Mouse (Mus musculus) stomach, embryonic 14.5 days (tissue): ENCODE data around the gene Actr8. TPM values are rescaled to one million over a fixed set of nuclear protein-coding genes. Genes with fewer than 3 reads are reported as not detected.

ENCODE experiments used
- ATAC-seq: fragments of 200-750 bp; cut with Nextera tagmentation; 2 replicates; pipeline ENCODE4 v1.8.0; 2017; ENCODE audit warnings: low read depth, moderate TSS enrichment; ENCODE audit not compliant: insufficient number of reproducible peaks, insufficient read depth, low FRiP score
- H3K27ac ChIP-seq: fragments of 300-500 bp; sonication (generic); 2 replicates; pipeline ENCODE4 v1.5.1; 2014; ENCODE audit warnings: mild to moderate bottlenecking, low read length, moderate library complexity, mixed read lengths
- H3K27me3 ChIP-seq: fragments of 300-500 bp; sonication (generic); 2 replicates; pipeline ENCODE4 v1.6.1; 2014; ENCODE audit warnings: low read length, control low read depth, mixed read lengths; ENCODE audit not compliant: control insufficient read depth, insufficient read depth
- H3K36me3 ChIP-seq: fragments of 300-500 bp; sonication (generic); 2 replicates; pipeline ENCODE4 v1.6.1; 2014; ENCODE audit warnings: mild to moderate bottlenecking, control low read depth, low read length, moderate library complexity, mixed read lengths; ENCODE audit not compliant: control insufficient read depth, insufficient read depth
- H3K4me1 ChIP-seq: fragments of 300-500 bp; sonication (generic); 2 replicates; pipeline ENCODE4 v1.6.1; 2014; ENCODE audit warnings: low read length, control low read depth, mixed read lengths; ENCODE audit not compliant: control insufficient read depth, insufficient read depth
- H3K4me2 ChIP-seq: fragments of 300-500 bp; sonication (generic); replicated peaks from 2 replicates; pipeline ENCODE4 v1.6.1; 2014; ENCODE audit warnings: low read depth, low read length, control low read depth
- H3K4me3 ChIP-seq: fragments of 300-500 bp; sonication (generic); 2 replicates; pipeline ENCODE4 v1.5.1; 2014; ENCODE audit warnings: low read depth, low read length, control low read depth
- H3K9ac ChIP-seq: fragments of 300-500 bp; sonication (generic); replicated peaks from 2 replicates; pipeline ENCODE4 v1.6.1; 2014; ENCODE audit warnings: low read depth, mild to moderate bottlenecking, control low read depth, low read length, moderate library complexity, mixed read lengths
- H3K9me3 ChIP-seq: fragments of 300-500 bp; sonication (generic); 2 replicates; pipeline ENCODE4 v1.6.1; 2016; ENCODE audit warnings: low read depth, low read length, control low read depth; ENCODE audit not compliant: control insufficient read depth
- WGBS: fragments of 180-500 bp; shearing (Covaris S2); extraction: QIAGEN DNeasy Blood & Tissue Kit; methylation state at CpG from one replicate; pipeline ENCODE4 v1.1.7; 2014; 5-methylcytosine and 5-hydroxymethylcytosine counted together
- polyA plus RNA-seq: library from polyadenylated mRNA; unstranded; fragments of >200 nt; fragmentation: Nextera tagmentation; extraction: Ambion mirVana; gene quantifications from 2 replicates; pipeline ENCODE4 v1.2.1, GENCODE M21; 2014

Gene Actr8
- polyA plus RNA-seq, 1 experiment from 2014 or later: 56.7 TPM

GRCm38 (mm10) chr14:30018463-30018801, 40.3 kb downstream of the Actr8 start:
- H3K4me3 ChIP-seq: no peak overlapping the region
- no peak overlapping the region for H3K4me2 ChIP-seq
- H3K9ac ChIP-seq: no peak overlapping the region
- H3K9me3 ChIP-seq: no peaks in the 10 kb centered on the region
- no peaks in the 10 kb centered on the region for H3K4me1 ChIP-seq
- H3K27ac ChIP-seq: no peak overlapping the region
- no peak for ATAC-seq
- 98% methylated on average over 4 of the region's 4 CpGs for WGBS
- H3K27me3 ChIP-seq: no peaks in the 10 kb centered on the region
- H3K36me3 ChIP-seq: no peaks in the 10 kb centered on the region

GRCm38 (mm10) chr14:30018846-30019245, 40.7 kb downstream of the Actr8 start:
- Histone ChIP-seq H3K36me3 (no peaks in the 10 kb centered on the region), H3K4me2 (no peak overlapping the region), H3K9me3 (no peaks in the 10 kb centered on the region), H3K27ac (no peak overlapping the region), H3K27me3 (no peaks in the 10 kb centered on the region), H3K9ac (no peak overlapping the region), H3K4me1 (no peaks in the 10 kb centered on the region), H3K4me3 (no peak overlapping the region)
- ATAC-seq: no peak
- 95% methylated on average over 6 of the region's 6 CpGs for WGBS

- ATAC-seq: no peak
- 93% methylated on average over 8 of the region's 8 CpGs for WGBS
These were observed 41.2 kb downstream of the Actr8 start for GRCm38 (mm10) chr14:30019375-30019774.

GRCm38 (mm10) chr14:30019792-30020575, 41.8 kb downstream of the Actr8 start:
- Histone ChIP-seq H3K4me2 (no peak overlapping the region), H3K9me3 (no peaks in the 10 kb centered on the region), H3K27ac (no peak overlapping the region), H3K4me1 (no peaks in the 10 kb centered on the region), H3K27me3 (no peaks in the 10 kb centered on the region), H3K36me3 (no peaks in the 10 kb centered on the region), H3K4me3 (no peak overlapping the region), H3K9ac (no peak overlapping the region)
- ATAC-seq: no peak
- 62% methylated on average over 9 of the region's 9 CpGs for WGBS

More at GRCm38 (mm10) chr14:30019375-30019774, 41.2 kb downstream of the Actr8 start:
- Histone ChIP-seq H3K27ac (no peak overlapping the region), H3K9ac (no peak overlapping the region), H3K27me3 (no peaks in the 10 kb centered on the region), H3K4me3 (no peak overlapping the region), H3K36me3 (no peaks in the 10 kb centered on the region), H3K4me2 (no peak overlapping the region), H3K4me1 (no peaks in the 10 kb centered on the region), H3K9me3 (no peaks in the 10 kb centered on the region)

GRCm38 (mm10) chr14:30022471-30022870, 44.3 kb downstream of the Actr8 start:
- Histone ChIP-seq H3K9ac (no peak overlapping the region), H3K4me1 (no peaks in the 10 kb centered on the region), H3K4me3 (no peak overlapping the region), H3K36me3 (no peaks in the 10 kb centered on the region), H3K4me2 (no peak overlapping the region), H3K27me3 (no peaks in the 10 kb centered on the region), H3K27ac (no peak overlapping the region), H3K9me3 (no peaks in the 10 kb centered on the region)
- no peak for ATAC-seq
- 92% methylated on average over 6 of the region's 6 CpGs for WGBS

DNA sequence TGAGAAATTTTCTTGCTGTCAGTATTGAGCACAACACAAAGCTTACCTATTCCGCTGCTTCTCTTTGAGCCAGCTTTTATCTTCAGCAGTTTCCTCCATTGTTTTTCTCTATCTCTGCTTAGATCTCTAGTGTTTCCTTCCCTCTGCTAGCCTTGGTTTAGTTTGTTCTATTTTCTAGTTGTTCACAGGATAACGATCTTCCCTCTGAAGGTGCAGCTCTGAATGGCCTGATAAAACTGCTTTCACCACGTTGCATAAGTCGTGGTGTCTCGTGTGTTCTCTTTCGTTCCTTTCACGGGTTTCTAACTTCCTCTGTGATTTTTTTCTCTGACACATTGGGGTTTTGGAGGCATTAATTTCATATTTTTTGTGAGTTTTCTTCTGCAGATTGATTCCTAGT, 46.2 kb downstream of the Actr8 start:
- ATAC-seq: no peak
- H3K27me3 ChIP-seq: no peaks in the 10 kb centered on the region
- no peak overlapping the region for H3K4me3 ChIP-seq
- no peaks in the 10 kb centered on the region for H3K9me3 ChIP-seq
- no peak overlapping the region for H3K9ac ChIP-seq
- no peaks in the 10 kb centered on the region for H3K36me3 ChIP-seq
- WGBS: 46% methylated on average over 7 of the region's 7 CpGs
- no peak overlapping the region for H3K27ac ChIP-seq
- no peaks in the 10 kb centered on the region for H3K4me1 ChIP-seq
- H3K4me2 ChIP-seq: no peak overlapping the region

DNA sequence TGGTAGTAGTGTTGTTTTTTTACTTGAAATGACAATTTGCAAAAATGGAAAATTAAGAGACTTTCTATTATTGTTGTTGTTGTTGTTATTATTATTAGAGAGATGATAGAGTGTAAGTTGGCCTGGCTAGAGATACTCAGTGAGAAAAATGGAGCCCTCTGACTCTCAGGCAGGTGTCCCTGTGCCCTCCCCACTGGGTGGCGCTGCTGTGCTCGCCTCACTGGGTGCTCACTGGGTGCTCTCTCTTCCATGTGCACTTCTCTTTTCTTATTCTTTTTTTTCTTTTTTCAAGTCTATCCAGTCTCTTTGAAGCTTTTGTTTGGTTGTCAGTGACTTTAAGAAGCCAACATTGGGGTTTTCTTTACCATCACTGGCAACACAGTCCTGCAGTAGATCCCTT, 49.2 kb downstream of the Actr8 start:
- H3K36me3 ChIP-seq: no peaks in the 10 kb centered on the region
- no peaks in the 10 kb centered on the region for H3K4me1 ChIP-seq
- H3K4me2 ChIP-seq: no peak overlapping the region
- 53% methylated on average over 2 of the region's 2 CpGs for WGBS
- no peak overlapping the region for H3K4me3 ChIP-seq
- H3K9ac ChIP-seq: no peak overlapping the region
- H3K9me3 ChIP-seq: no peaks in the 10 kb centered on the region
- no peak for ATAC-seq
- no peaks in the 10 kb centered on the region for H3K27me3 ChIP-seq
- no peak overlapping the region for H3K27ac ChIP-seq

GRCm38 (mm10) chr14:30033405-30033804, 55.3 kb downstream of the Actr8 start:
- no peak overlapping the region for H3K4me2 ChIP-seq

DNA sequence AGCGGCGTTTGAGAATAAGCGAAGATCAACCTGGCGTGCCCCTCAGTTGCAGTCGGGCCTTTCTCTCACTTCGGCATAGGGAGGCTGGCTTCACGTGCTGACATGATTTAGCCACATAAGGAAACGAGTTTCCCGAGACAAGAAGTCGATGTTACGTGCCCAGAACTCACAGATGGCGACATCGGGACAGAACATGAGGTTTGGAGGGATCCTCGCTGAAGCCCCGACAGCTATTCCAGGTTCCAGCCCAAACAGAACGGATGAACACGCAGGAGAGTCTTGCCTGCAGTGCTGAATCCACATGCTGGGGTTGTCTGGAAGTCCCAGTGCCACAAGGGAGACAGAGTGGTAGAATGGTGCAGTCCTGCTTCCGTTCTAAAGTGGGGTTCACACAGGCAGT, 60.3 kb downstream of the Actr8 start:
- Histone ChIP-seq H3K27me3 (no peaks in the 10 kb centered on the region), H3K27ac (no peak overlapping the region), H3K9me3 (no peaks in the 10 kb centered on the region), H3K4me2 (no peak overlapping the region), H3K36me3 (peaks cover 5% of the 10 kb centered on the region; the same call in 1 of the 2 replicates), H3K9ac (no peak overlapping the region), H3K4me3 (no peak overlapping the region), H3K4me1 (no peaks in the 10 kb centered on the region)
- WGBS: 90% methylated on average over 18 of the region's 18 CpGs
- no peak for ATAC-seq

More at GRCm38 (mm10) chr14:30033405-30033804, 55.3 kb downstream of the Actr8 start:
- Histone ChIP-seq H3K36me3 (no peaks in the 10 kb centered on the region), H3K9me3 (no peaks in the 10 kb centered on the region), H3K9ac (no peak overlapping the region), H3K27me3 (no peaks in the 10 kb centered on the region), H3K4me3 (no peak overlapping the region), H3K4me1 (no peaks in the 10 kb centered on the region), H3K27ac (no peak overlapping the region)
- no peak for ATAC-seq
- WGBS: 59% methylated on average over 8 of the region's 8 CpGs
